Mouse (Mus musculus) hindbrain, embryonic 14.5 days (tissue): ENCODE measurements around the gene Sox6. TPM values are rescaled to one million over a fixed set of nuclear protein-coding genes. Genes with fewer than 3 reads are reported as not detected.

Source experiments
- ATAC-seq: fragments of 200-750 bp; cut with Nextera tagmentation; 2 replicates; pipeline ENCODE4 v1.8.0; 2017; ENCODE audit warnings: moderate number of reproducible peaks, mild to moderate bottlenecking, moderate TSS enrichment, moderate library complexity; ENCODE audit not compliant: low FRiP score
- DNase-seq: peaks from one replicate; pipeline ENCODE4 v3.0.0-alpha.2; 2015; ENCODE audit warnings: low spot score
- H3K27ac ChIP-seq: fragments of 300-500 bp; sonication (generic); 2 replicates; pipeline ENCODE4 v1.5.1; 2014; ENCODE audit warnings: mild to moderate bottlenecking, moderate library complexity
- H3K27me3 ChIP-seq: fragments of 300-500 bp; sonication (generic); 2 replicates; pipeline ENCODE4 v1.6.1; 2014; ENCODE audit warnings: mild to moderate bottlenecking, low read length, mixed read lengths; ENCODE audit not compliant: control insufficient read depth, insufficient read depth
- H3K36me3 ChIP-seq: fragments of 300-500 bp; sonication (generic); replicated peaks from 2 replicates; pipeline ENCODE4 v1.6.1; 2014; ENCODE audit not compliant: control insufficient read depth, insufficient read depth
- H3K4me1 ChIP-seq: fragments of 300-500 bp; sonication (generic); replicated peaks from 2 replicates; pipeline ENCODE4 v1.6.1; 2014; ENCODE audit warnings: antibody characterized with exemption, low read length, mixed read lengths; ENCODE audit not compliant: control insufficient read depth, insufficient read depth
- H3K4me2 ChIP-seq: fragments of 300-500 bp; sonication (generic); replicated peaks from 2 replicates; pipeline ENCODE4 v1.6.1; 2014; ENCODE audit warnings: mild to moderate bottlenecking, moderate library complexity
- H3K4me3 ChIP-seq: fragments of 300-500 bp; sonication (generic); replicated peaks from 2 replicates; pipeline ENCODE4 v1.5.1; 2014; ENCODE audit warnings: mild to moderate bottlenecking, low read length
- H3K9ac ChIP-seq: fragments of 300-500 bp; sonication (generic); 2 replicates; pipeline ENCODE4 v1.6.1; 2014
- H3K9me3 ChIP-seq: fragments of 300-500 bp; sonication (generic); 2 replicates; pipeline ENCODE4 v1.6.1; 2016; ENCODE audit warnings: low read length; ENCODE audit not compliant: control insufficient read depth
- WGBS: fragments of 180-500 bp; shearing (Covaris S2); extraction: QIAGEN DNeasy Blood & Tissue Kit; methylation state at CpG from one replicate; pipeline ENCODE4 v1.1.7; 2014; 5-methylcytosine and 5-hydroxymethylcytosine counted together
- polyA plus RNA-seq: library from polyadenylated mRNA; unstranded; fragments of >200 nt; fragmentation: Nextera tagmentation; extraction: Ambion mirVana; gene quantifications from 2 replicates; pipeline ENCODE4 v1.2.1, GENCODE M21; 2014

The Sox6 gene
- polyA plus RNA-seq, 1 experiment from 2014 or later, result 32.7 TPM

DNA sequence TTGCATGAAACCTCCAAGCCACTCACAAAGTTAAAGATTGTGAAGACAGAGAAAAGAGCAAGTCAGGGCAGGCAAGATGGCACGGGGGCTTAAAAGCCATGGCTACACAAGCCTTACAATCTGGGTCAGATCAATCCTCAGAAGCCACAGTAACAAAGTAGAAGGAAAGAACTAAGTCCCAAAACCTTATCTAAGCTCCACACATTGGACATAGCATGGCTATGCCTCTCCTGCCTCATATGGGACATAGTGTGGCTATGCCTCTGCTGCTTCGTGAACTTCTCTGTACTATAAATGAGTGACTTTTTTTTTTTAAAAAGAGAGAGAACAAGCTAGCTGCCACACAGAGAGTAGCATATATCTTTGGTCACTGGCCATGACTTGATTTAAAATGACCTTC is 471.8 kb downstream of the Sox6 start:
- WGBS, result 95% methylated on average over 2 of the region's 2 CpGs
- no peak for ATAC-seq
- H3K4me1 ChIP-seq, result peaks cover 27% of the 10 kb centered on the region

DNA sequence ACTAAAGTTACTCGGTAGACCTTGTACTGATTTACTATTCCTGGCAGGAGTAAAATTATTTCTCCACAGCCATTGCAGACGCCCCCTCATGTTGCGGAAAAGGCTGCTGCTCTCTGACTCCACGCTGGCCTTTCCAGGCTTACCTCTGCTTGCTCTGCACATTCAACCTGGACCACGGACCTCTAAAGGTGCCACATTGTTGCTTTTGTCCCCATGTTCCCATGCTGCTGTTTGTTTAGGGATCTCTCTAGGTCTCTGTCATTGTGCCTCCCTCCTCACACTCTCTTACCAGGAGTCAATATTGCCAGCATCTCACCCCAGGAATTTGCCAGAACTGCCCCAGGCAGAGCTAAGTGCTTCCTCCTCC is 473.6 kb downstream of the Sox6 start:
- H3K27ac ChIP-seq, result no peak overlapping the region
- 49% methylated on average over 5 of the region's 5 CpGs for WGBS
- ATAC-seq (no peak), DNase-seq (no peak)
- H3K4me3 ChIP-seq, result no peak overlapping the region
- no peak overlapping the region for H3K4me2 ChIP-seq
- peaks cover 27% of the 10 kb centered on the region for H3K4me1 ChIP-seq
- no peak overlapping the region; the same call in 1 of the 2 replicates for H3K9ac ChIP-seq
- no peaks in the 10 kb centered on the region for H3K27me3 ChIP-seq
- no peaks in the 10 kb centered on the region for H3K36me3 ChIP-seq
- H3K9me3 ChIP-seq, result no peaks in the 10 kb centered on the region

More for the DNA sequence above, 471.8 kb downstream of the Sox6 start:
- H3K9ac ChIP-seq, result no peak overlapping the region
- H3K27ac ChIP-seq, result no peak overlapping the region
- no peak overlapping the region for H3K4me2 ChIP-seq
- no peaks in the 10 kb centered on the region for H3K36me3 ChIP-seq
- H3K4me3 ChIP-seq, result no peak overlapping the region
- no peaks in the 10 kb centered on the region for H3K27me3 ChIP-seq
- no peaks in the 10 kb centered on the region for H3K9me3 ChIP-seq
- no peak for DNase-seq

DNA sequence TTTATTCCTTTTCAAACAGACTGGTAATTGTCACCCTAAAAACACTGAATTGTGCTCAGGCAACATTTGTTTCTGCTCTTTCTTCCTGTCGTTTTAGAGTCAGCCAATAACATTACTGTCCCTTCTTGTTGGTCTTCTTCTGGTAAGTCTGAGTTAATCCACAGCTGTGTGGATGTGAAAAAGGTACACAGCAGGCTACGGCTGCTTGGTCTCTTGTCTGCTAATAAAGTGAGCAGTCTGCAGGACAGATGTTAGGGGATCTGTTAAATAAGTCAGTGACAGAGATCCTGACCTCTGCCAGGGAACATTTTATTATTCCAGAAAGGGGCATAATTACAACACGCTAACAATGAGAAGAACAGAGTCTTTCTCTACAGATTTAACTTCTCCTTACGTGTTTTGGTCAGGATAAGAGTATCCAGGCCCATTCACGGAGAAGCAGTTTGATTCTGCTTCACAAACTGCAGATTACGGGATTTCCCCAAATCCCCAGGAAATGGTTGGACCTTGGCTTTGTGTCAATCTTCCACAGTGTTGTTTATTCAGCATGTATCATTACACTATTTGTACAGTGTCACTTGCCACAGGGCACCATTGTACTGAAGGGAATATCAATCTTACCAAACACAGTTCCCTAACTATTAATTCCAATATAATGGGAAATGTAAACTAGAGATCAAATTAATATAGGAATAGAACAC is 474.1 kb downstream of the Sox6 start:
- H3K4me3 ChIP-seq, result no peak overlapping the region
- H3K27me3 ChIP-seq, result no peaks in the 10 kb centered on the region
- peak; percentile 33 for DNase-seq
- no peak overlapping the region for H3K27ac ChIP-seq
- H3K4me1 ChIP-seq, result peaks cover 27% of the 10 kb centered on the region
- H3K36me3 ChIP-seq, result no peaks in the 10 kb centered on the region
- no peak overlapping the region; the same call in 1 of the 2 replicates for H3K9ac ChIP-seq
- WGBS, result 14% methylated on average over 6 of the region's 6 CpGs
- no peak overlapping the region for H3K4me2 ChIP-seq
- no peak for ATAC-seq
- no peaks in the 10 kb centered on the region for H3K9me3 ChIP-seq

DNA sequence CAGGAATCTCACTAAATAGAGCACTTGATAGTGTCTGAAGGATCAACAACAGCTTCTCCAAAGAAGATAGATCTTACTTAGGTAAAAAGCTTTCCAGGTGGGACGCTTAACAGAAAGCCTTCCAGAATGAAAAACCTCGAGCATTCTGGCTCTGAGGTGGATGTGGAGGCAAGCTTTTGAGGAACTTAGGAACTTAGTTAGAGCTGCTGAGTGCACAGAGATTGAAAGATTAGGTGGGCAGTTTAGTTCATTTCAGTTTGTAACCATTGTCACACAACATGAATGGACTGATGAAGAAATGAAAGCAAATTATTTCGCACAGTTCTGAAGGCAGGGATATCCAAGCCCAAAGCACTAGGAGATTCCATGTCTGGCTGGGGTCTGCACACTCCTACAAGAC is 481.9 kb downstream of the Sox6 start:
- Histone ChIP-seq H3K9ac (no peak overlapping the region), H3K4me3 (no peak overlapping the region), H3K4me1 (no peaks in the 10 kb centered on the region), H3K27ac (no peak overlapping the region), H3K4me2 (no peak overlapping the region), H3K9me3 (no peaks in the 10 kb centered on the region), H3K36me3 (no peaks in the 10 kb centered on the region), H3K27me3 (no peaks in the 10 kb centered on the region)
- WGBS, result 85% methylated on average over 3 of the region's 3 CpGs
- DNase-seq (no peak), ATAC-seq (no peak)

DNA sequence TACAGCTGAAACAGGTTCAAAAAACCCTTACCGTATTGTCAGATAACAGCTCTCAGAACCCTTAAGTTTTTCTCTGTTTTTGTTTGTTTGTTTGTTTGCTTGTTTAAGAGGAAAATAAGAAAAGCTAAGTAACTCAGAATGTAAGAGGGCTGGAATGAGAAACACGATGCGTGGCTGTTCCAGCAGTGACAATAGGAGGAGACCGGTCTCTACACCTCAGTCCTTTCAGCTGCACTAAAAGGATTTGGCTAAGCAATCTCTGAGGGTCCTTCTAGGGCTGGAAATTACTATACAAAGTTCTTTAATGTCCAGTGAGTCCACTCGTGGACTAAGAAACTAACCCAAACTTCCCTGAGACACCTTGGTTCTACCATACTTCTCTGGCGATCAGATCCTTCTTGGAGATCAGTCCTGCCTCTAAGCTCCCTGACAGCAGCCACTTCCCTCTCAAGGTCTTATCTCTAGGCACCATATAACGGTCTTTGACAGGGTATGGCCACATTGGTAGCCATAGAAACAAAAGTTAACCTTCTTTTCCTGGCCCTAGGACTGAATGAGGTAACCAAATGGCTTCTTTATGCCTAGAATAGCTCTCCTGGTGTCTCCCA is 488.3 kb downstream of the Sox6 start:
- ATAC-seq (no peak), DNase-seq (no peak)
- no peak overlapping the region for H3K4me3 ChIP-seq
- no peaks in the 10 kb centered on the region for H3K27me3 ChIP-seq
- H3K4me1 ChIP-seq, result no peaks in the 10 kb centered on the region
- 81% methylated on average over 7 of the region's 7 CpGs for WGBS
- no peak overlapping the region for H3K27ac ChIP-seq
- no peaks in the 10 kb centered on the region for H3K36me3 ChIP-seq
- no peak overlapping the region for H3K4me2 ChIP-seq
- H3K9me3 ChIP-seq, result no peaks in the 10 kb centered on the region
- H3K9ac ChIP-seq, result no peak overlapping the region

DNA sequence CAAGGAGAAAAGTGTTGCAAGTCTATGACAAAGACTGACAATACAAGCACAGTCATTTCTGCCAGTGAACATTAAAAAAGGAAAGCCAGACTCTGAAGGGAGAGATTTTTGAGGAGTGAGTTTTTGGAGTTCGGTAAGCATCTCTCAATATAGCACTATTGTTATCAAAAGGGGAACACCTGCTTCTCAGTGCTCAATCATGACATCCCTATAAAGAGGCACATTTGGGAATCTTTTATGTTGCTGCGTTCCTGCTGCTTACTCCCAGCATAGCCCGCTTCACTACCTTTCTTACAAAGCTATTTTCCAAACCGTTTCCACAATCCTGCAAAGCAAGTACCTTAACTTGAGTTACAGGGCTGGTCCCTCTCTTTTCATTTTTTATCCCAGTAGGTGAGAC is 488.9 kb downstream of the Sox6 start:
- Histone ChIP-seq H3K4me3 (no peak overlapping the region), H3K9me3 (no peaks in the 10 kb centered on the region), H3K27ac (no peak overlapping the region), H3K4me2 (no peak overlapping the region), H3K36me3 (no peaks in the 10 kb centered on the region), H3K27me3 (no peaks in the 10 kb centered on the region), H3K9ac (no peak overlapping the region), H3K4me1 (no peaks in the 10 kb centered on the region)
- 82% methylated on average over 4 of the region's 4 CpGs for WGBS
- ATAC-seq (no peak), DNase-seq (no peak)

DNA sequence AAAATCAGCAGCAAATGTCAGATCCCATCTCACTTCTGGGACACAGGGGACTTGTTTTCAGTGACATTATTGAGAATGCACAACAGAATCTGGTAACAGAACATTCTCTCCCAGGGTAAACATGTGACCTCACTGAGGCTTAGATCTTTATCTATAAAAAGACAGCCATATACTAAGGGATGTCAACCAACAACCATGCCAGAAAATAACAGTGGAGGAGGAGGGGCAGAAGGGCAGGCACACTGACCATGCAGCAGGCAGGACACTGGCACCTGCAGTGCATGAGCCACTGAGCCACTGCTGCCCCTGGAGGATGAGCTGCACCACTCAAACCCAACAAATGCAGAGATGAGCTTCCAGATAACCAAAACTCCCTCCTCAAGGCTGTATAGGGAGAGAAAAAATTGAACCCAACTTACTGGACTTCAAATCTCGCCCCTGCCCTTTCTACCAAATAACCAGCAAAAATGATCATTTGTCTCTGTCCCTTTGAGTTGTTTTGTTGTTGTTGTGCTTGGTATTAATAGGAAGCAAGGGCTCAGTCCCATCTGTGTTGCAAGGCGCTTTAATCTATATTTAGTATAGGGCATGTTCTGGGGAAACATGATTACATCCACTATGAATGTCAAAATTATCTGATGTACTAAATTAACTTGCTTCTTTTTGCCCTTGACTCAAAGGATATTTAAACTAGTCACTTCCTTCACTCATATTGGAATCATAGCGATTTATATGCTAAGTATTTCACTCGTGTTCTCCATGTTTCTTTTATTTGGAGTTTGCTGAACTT is 492.8 kb downstream of the Sox6 start:
- WGBS, result 91% methylated on average over 4 of the region's 4 CpGs
- Histone ChIP-seq H3K9ac (no peak overlapping the region), H3K27ac (no peak overlapping the region), H3K4me2 (no peak overlapping the region), H3K27me3 (no peaks in the 10 kb centered on the region), H3K4me3 (no peak overlapping the region), H3K4me1 (0 out of 2 replicates have a peak, but pooled peaks cover 5% of the 10 kb centered on the region), H3K9me3 (no peaks in the 10 kb centered on the region), H3K36me3 (no peaks in the 10 kb centered on the region)
- ATAC-seq (no peak), DNase-seq (no peak)

DNA sequence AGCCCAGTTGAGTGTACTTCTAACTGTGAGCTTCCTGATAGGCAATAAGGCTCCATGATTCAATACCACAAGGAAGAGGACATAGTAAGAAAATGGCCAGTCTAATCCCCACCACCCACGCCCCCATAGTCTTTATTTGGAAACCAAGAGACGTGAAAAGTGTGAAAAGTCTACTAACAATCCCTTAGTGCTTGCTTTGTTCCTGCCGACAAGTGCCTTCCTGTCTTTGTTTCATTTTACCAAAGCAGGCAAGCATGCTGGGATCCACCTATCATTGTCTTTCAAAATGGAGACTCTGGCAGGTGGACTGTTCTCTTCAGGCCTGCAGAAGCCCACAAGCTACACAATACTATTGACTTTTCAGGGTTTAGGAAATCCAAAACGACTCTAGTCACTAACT is 495.0 kb downstream of the Sox6 start:
- Histone ChIP-seq H3K36me3 (no peaks in the 10 kb centered on the region), H3K27ac (no peak overlapping the region), H3K4me1 (0 out of 2 replicates have a peak, but pooled peaks cover 5% of the 10 kb centered on the region), H3K4me3 (no peak overlapping the region), H3K27me3 (no peaks in the 10 kb centered on the region), H3K9me3 (no peaks in the 10 kb centered on the region), H3K4me2 (no peak overlapping the region), H3K9ac (no peak overlapping the region)
- no peak for DNase-seq
- WGBS, result 62% methylated on average over 4 of the region's 4 CpGs
- ATAC-seq, result no peak

DNA sequence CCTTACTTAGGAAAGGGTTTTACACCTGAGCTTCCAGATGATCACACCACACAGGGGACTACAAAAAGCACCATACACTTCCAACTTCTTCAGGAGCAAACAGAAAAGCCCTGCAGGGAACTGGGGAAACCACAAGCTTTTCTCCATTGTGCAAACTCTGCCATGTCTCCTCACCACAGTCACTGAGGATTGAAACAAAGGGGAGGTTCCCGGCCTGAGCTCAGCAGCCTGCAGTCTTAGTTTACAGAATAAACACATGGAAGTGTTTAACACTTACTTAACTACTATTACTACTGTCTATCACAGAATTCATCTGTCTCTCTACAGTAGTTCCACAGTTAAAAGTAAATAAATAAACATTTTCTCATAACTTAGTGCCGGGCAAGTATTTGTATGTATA is 498.3 kb downstream of the Sox6 start:
- Histone ChIP-seq H3K4me1 (0 out of 2 replicates have a peak, but pooled peaks cover 5% of the 10 kb centered on the region), H3K27ac (no peak overlapping the region), H3K36me3 (no peaks in the 10 kb centered on the region), H3K4me2 (no peak overlapping the region), H3K27me3 (no peaks in the 10 kb centered on the region), H3K9me3 (no peaks in the 10 kb centered on the region), H3K4me3 (no peak overlapping the region), H3K9ac (no peak overlapping the region)
- WGBS, result 43% methylated on average over 2 of the region's 2 CpGs
- ATAC-seq (no peak), DNase-seq (no peak)
